Mouse (Mus musculus) kidney, postnatal 4 days (tissue): ENCODE results near the gene Apoc4.
A peak's percentile ranks its signal among the peaks of the same experiment; 100 is the strongest.

ENCODE experiments used
- DNase-seq, 2 experiments: peaks; one replicate each; pipeline ENCODE4 v3.0.0; 2021; ENCODE audit warnings: mixed read lengths in 2 of 2

Gene Apoc4

DNA sequence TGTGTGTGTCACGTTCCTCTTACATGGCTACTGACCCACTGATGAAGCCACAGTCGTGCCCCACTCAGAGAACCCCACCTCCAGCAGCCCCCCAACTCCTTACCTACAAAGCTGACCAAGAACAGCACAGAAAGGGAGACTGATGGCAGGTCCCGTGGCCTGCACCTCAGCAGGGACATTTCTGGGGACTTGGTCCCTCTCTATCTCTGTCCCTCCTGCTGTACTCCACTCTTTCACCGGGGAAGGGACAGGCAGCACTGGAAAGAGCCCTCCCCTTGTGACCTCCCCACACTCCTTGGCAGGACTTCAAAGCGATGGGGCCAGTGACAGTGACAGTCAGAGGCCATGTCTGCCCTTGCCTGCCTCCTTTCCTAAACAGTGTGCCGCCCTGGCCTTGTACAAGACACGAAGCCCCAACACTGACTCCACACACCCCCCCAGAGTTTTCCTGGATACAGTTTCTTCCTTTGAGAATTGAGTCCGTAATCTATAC is at the start of gene Apoc4, which contains the start of gene Gm44805:
Gene Apoc4, minus strand, starts transcription at position 278 of the 493 bp plus-strand sequence.
Gene Gm44805, minus strand, starts transcription at position 222 of the 493 bp plus-strand sequence.
- DNase-seq = no peak

DNA sequence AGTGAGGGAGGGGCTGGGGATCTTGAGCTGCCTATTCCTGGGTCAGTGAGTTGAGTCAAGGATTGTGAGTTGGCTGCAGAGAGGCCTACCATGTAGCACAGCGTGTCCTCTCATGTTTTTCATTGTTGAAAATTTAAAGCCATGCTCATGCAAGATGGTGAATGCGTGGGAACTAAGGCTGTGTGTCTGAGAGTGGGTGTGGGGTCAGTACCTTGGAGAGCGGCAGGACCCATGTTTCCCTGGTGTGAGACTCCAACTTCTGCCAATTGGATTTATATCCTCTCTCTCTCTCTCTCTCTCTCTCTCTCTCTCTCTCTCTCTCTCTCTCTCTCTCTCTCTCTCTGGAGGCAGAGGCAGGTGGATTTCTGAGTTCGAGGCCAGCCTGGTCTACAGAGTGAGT is 45.3 kb upstream of the Apoc4 start:
- peak in 1 of 2 experiments; percentile 27 for DNase-seq

DNA sequence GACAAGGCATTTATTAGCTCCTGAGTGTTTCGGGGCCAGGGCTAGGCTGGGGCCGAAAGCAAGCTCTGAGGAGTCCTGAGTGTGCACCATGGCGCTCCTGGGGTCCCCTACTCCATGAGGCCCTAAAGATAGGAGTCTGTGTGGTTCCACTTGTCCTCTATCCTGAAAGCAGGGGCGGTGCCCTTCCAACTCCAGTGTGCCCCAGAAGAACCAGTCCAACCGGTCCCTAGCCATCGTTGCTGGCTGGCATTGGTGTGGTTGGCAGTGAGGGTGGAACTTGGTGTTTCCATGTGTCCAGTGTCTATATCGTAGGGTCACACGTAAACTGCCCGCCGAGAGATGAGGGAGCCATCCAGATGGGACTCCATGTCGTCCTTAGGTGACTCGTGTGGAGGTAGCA is 42.9 kb upstream of the Apoc4 start:
- no peak for DNase-seq

DNA sequence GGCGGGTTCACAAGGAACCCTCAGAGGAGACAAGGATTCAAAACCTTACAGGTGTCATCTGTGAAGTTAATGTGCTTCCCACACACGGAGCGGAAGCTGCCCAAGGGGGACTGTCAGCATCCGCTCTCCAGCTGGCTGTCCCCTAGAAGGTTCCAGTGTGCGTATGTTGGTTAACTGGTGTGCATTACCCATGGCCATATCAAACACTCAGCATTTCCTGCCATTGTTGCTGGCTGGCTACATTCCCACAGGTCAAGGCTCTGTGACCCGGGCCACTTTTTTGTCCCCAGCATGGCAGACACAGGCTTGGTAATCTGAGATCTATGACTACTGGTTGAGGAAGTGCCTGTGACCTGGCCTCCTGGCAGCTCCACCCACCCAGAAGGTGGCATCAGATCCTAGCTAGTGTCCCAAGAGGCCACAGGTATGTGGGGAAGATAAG is 41.5 kb upstream of the Apoc4 start:
- peak; percentile 68 to 77 for DNase-seq

DNA sequence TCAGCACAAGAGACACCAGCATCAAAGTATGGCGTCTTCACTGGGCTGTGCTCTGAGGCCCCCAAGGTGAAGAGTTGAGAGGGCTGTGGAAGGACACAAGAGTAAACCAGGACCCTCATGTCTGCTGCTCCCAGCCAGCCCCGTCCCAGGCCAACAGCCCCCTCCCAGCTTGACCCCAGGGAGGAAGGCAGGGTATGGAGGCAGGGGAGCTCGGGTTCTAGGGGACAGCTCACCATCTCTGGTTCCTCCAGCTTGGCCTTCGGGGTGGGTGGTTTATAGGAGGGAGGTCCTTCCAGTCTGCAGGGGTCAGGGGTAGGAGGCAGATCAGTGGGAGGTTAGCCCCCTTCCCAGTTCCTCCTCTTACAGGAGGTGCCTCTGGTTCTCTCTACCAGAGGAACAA is 37.9 kb upstream of the Apoc4 start:
- DNase-seq = no peak

DNA sequence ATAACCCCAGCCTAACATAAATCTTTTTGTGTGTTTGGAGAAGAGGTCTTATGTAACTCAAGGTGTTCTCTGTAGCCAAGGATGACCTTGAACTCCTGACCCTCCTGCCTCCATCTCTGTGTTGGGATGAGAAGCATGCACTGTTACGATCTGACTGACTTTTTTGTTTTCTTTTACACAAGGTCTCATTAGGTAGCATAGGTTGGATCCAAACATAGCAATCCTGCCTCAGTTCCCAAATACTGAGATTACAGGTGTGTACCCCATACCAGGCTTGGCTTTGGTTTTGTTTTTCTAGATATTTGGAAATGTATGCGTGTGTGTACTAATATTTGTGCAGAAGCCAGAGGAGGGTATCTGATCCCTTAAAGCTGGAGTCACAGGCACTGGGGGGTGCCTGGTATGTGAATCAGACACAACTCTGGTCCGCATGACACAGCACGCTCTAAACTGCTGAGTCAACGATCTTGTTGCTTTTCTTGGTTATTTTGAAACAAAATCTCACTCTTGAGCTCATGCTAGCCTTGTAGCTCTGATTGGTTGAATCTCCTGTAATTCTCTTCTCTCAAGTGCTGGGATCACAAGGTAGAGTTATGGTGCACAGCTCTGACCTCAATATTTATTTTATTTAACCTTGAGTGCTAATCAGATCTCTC is 37.1 kb upstream of the Apoc4 start:
- no peak for DNase-seq

DNA sequence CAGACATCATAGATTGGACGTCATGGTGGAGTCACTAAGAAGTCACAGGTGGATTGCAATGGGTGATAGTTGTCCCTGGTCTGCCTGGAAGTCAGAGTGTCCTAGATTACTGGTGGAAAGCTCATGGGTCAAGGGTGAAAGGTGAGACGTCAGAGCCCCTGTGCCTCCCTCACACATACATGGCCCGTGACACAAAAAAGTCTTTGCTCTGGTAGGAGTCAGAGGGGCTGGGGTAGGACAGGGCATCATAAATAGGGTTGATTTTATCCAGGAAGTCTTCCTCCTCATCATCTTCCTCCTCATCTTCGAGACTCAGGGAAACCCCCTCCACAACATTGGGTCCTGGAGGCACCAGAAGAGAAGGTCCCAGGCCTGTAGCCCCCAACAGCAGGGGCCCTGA is 36.1 kb upstream of the Apoc4 start:
- DNase-seq = no peak

DNA sequence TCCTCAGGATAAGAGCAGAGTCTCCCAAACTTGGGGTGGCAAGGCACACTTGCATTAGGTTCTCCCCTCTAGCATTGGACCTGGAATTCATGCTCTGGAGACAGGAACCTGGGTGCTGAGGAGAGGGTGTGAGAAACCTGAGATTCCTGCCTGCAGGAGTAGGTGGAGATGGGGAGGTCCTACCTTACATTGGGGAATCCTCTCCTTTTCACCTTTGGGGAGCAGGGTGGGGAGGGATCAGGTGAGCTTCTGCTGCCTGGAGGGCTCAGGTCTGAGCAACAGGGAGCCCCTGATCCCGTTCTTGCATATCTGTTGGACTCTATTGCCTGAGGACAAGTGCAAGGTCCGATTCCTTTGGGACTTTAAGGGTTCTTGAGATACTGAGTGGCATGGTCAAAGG is 35.5 kb upstream of the Apoc4 start:
- no peak for DNase-seq

DNA sequence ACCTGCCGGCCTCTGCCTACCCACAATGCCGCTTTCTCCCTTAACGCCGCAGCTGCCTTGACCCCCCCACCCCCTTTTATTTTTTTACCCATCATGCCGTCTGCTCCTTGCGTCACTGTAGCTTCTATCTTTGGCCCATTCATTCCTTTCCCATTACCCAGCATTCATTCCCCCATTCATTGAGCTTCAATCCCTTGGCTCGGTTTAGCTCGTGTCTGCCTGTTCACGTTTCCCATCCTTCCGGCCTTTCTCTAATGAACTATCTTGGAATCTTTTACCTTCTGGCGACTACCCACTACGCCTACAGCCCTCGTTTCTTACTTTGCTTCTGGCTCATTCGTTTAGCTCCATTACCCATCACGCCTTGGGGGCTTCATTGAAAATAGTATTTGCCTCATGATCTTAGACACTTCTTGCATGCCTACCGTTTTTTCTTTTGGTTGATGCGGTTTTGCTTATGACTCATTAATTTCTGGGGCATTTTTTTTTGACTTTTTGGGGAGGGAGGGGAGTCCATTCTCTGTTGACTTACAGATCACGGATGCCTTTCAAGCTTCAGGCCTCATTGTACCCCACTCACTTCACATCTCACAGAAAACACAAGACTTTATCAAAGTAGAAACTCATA is 34.9 kb upstream of the Apoc4 start:
- no peak for DNase-seq

DNA sequence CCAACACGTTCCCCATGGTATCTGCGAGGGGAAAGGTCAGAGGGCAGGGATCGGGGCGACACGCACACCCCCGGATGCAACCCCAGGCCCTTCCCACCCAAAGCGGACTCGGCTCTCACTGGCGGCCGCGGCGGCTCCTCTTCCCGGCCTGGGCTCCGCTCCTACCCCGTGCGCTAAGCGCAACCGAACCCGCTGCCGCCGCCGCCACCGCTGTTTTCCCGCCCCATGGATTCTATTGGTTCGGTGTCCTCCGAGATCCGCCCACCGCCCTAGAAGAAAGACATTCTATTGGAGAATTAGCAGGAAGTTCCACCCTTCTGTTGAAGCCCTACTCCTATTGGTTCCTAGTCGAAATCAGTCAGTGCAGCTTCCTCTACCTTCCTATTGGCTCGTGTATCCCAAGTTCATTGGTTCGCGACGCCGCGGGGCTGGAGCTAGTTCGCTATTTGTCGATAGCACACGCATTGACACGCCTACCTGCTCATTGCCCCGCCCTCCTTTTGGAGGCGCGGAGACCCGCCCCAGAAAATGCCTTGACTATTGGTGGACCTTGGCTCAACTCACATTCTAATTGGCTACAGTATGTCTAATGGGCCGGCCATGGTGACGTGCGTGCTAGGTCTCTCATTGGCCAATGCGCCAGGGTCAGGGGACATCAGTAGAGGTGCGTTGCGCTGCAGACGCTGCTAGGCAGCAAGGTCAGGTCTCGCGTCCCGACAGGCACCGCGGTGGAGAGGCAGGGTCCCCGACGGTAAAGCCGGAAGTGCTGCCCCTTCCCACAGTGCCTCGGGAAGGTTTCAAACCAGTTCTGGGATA is 34.2 kb upstream of the Apoc4 start, which contains the start of gene Tomm40:
Gene Tomm40, minus strand, starts transcription at position 200 of the 816 bp plus-strand sequence.
- DNase-seq = peak; percentile 99

DNA sequence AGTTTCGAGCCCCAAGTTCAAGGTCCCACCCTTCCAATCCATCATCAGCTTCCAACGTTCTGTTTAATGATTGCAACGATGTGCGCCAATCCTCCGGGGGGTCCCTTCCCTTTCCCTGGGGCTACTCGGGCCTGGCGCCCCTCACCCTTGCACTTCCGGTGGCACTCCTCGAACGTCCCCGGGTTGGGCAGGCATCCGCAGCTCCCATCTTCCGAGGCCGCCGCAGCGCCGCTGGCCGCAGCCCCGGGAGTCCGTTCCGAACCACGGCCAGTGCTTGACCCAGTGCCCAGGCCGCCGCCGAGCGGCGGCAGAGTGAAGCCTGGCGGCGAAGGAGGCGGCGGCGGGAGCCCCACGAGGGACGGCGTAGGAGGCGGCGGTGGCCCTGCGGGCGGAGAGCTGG is 33.6 kb upstream of the Apoc4 start:
- no peak for DNase-seq

DNA sequence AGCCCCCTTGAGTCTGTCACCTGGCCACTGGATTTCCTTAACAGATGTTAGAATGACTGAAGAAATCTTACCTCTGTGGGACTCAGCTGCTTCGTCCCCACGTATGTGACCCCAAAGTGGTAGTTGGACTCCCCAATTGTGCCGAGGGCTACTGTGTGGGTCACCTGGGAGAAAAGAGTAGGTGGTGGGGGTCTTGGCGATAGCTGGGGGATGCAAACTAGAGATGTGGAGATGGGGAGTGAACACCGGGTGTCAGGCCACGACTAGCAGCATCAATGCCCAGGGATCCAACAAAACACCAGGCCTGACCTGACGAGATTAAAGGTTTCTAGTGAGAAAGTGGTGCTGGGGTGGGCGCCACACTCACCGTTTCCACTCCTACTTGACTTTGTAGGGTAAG is 32.3 kb upstream of the Apoc4 start:
- DNase-seq = no peak

DNA sequence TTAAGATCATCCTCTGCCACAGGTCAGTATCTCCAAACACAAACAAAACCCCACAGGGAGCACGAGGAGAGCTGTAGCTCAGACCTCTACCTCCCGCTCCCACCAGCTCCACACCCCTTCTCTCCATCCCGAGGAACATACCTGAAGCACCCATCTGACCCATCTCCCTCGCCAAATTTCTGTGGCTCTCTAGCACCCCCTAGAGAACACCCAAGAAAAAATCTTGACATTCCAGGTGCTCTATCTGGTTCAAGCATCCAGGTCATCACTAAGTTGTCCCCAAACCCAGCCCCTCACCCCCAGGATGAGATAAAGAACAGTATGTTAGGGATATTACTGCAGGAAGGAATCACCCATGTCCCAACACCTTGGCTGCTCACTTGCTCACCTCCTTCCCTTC is 31.9 kb upstream of the Apoc4 start:
- DNase-seq = no peak

DNA sequence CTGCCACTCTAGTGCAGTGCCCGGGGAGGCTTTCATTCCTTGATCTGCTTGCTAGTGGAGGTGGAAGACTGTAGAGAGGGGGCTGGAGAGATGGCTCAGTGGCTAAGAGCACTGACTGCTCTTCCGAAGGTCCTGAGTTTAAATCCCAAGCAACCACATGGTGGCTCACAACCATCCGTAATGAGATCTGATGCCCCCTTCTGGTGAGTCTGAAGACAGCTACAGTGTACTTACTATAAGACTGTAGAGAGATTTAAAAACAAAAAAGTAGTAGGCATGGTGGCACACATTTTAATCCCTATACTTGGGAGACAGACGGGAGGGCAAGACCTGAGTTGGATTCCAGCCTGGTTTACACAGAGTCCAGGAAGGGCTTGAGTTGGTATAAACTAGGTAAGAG is 31.1 kb upstream of the Apoc4 start:
- no peak for DNase-seq

DNA sequence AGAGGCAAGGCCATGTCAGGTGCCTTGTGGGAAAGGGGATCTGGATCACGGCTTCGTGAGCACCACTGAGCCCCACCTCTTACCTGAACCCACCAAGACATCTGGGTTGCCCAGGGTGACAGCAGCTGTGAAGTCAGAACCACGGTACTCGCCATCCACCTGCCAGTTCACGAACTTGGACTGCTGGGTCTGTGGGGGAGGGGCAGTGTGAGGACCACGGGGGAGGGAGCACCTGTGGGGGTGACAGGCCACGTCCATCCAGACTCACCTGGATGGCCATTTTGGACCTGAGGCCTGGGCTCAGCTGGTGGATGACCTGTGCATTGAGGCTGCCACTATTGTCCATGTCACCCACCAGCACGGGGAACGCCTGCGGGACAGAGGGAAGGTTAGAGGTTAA is 29.4 kb upstream of the Apoc4 start:
- no peak for DNase-seq

DNA sequence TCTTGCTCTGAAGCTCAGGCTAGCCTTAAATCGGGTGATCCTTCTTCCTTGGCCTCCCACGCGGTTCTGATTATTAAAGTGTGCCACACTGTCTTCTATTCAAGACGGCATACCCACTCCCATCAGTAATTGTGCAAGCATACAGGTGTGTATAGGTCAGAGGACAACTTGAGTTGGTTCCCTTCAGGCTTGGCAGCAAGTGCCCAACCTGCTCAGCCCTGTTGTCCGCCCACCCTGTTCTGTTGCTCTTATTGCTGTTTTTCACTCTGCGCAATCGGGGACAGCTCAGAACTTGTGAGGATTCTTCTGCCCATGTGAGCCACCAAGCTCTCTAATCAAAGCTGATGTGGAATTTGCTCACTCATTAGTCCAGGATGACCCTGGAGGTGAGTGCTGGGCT is 24.0 kb upstream of the Apoc4 start:
- DNase-seq = no peak

DNA sequence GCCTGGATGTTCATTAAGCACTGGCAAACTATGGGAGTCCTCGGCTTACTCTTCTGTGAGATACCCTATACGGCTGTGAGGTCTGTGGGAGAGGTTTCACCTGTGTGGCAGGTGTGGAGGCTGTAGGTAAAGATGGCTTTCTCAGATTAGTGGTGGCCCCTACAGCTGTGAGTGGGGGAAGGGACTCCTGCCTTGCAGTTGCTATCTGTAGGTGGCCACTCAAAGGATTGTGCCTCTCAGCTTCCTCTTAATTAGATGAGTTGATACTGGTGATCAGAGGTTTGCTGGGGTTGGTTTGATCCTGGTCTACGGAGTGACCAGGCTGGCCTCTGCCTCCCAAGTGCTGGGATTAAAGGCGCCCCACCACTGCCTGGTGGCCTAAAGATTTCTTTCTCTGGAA is 23.2 kb upstream of the Apoc4 start:
- DNase-seq = no peak

DNA sequence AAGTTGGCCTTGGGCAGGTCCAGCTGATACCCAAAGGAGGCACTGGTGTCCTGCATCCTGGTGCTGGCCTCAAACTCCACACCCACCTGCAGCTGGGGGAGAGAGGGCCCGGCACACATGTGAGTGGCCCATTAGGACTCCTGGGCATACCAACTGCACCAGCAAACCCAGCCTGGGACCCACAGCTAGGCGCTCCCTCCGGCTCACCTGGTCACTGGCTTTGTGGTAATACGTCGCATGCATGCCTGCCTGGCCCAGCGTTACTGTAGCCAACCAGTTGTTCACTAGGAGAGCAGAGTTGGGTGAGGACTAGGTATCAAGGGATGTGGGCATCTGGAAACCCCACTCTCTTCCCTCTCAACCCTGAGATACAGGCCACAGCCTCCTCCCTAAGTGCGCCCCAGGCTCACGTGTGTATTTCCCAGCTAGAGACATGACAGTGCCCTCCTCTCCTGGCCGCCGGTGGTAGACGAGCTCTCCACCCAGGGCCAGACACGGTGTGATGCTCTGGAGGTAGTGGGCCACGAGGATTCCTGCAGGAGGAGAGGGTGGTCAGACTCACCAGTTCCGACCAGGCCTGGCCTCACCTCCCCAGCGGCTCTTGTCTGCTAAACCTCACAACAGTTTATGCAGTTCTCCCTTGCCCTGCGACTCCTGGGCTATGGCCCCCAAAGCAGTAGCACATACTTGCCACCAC is 21.7 kb upstream of the Apoc4 start:
- no peak for DNase-seq

DNA sequence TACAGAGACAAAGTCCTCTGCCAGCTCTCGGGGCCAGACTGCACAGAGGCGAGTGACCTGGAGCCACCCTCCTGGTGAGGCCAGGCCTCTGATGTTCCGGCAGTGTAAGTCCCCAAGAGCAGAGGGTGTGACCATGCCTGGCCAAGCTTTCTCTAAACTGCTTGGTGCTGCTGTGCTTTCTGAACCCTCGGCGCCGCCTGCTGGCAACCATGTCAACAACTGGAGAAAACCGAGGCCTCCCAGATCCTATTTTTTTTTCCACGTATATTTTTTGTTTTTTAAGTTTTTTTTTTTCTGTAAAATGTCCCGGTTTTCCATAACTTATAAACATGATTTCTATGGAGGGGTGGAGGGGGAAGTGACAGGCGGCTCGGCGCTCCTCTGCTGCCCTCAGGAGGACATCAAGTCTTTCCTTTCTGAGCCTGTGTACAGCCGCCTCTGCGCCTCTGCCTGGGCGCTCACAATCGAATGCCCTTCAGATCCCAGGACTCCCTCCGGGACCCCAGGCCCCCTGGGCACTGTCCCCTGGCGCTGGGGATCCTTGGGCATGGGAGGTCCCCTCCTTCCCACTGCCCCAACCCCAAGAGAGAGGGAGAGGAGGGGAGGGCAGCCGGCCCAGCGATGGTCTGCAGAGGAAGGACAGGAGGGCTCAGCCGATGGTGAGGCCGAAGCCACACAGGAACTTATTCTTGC is 19.9 kb upstream of the Apoc4 start:
- peak; percentile 86 to 91 for DNase-seq

DNA sequence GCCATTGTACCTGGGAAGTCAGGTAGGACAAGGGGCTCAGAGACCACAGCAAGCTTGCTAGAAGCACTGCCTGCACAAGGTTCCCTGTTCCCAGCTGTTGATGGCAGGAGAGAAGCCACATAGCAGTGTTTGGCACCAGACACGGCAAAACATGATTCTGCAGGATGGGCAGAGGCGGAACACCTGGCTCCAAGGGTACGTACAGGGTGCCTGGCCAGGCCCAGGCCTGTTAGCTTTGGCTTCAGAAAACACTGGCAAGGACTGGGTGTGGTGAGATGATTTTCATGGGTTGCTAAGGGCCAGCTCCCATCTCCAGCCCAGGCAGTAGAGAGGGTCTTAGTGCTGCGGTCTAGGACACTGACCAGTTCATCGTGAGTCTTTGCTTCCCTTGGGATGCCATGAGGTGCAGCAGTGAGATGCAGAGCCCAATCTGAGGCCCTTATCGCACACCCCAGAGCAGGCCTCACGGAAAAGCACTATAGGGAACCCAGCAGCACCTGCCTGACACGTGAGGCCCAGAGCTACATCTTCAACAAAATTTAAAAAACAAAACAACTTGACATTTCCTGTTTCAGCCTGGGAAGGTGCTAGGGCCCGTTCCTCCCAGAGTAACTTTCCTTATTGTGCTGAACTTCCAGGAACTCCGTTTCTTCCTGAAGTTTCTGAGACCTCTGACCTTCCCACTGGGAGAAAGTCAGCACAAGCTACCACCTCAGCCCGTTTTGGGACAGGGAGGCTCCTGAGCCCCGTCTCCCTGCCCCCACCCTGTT is 19.2 kb upstream of the Apoc4 start:
- DNase-seq = no peak

DNA sequence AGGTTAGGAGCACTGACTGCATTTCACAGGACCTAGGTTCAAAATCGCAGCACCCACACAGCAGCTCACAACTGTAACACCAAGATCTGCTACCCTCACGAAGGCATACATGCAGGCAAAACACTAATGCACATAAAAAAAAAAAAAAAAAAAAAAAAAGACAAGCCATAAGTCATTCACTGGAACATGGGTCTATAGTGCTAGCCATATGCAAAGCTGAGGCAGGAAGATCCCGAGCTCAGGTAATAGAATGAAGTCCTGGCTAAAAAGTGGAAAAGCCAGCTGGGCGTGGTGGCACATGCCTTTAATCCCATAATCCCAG is 18.5 kb upstream of the Apoc4 start:
- no peak for DNase-seq
